Mouse (Mus musculus) retina, postnatal 7 days (tissue): ENCODE measurements around the gene Arl5a.

Experiments
- DNase-seq: peaks from one replicate; pipeline ENCODE4 v3.0.0-alpha.2; 2012; ENCODE audit warnings: low read depth, low spot score

Gene Arl5a

GRCm38 (mm10) chr2:52361086-52361485, 63.6 kb downstream of the Arl5a start:
- DNase-seq = no peak

- DNase-seq = no peak
Measured at GRCm38 (mm10) chr2:52359722-52360121, 65.0 kb downstream of the Arl5a start.

GRCm38 (mm10) chr2:52358156-52358555, 66.5 kb downstream of the Arl5a start:
- no peak for DNase-seq

GRCm38 (mm10) chr2:52351029-52351428, 73.7 kb downstream of the Arl5a start:
- no peak for DNase-seq
